Mouse (Mus musculus) small intestine, adult 2 months (tissue): ENCODE measurements around the gene Trak1. TPM values are rescaled to one million over a fixed set of nuclear protein-coding genes. Genes with fewer than 3 reads are reported as not detected.
A peak's percentile ranks its signal among the peaks of the same experiment; 100 is the strongest.

ENCODE experiments used
- H3K27ac ChIP-seq: fragments of 200-500 bp; 2 replicates; pipeline ENCODE4 v1.5.1; 2012; ENCODE audit warnings: low read depth, low read length, control low read depth, inconsistent platforms; ENCODE audit not compliant: insufficient read depth
- H3K27me3 ChIP-seq: fragments of 200-500 bp; 2 replicates; pipeline ENCODE4 v1.6.1; 2012; ENCODE audit warnings: mild to moderate bottlenecking, moderate library complexity, low read length, inconsistent platforms; ENCODE audit not compliant: control insufficient read depth, insufficient read depth
- H3K36me3 ChIP-seq: fragments of 200-500 bp; 2 replicates; pipeline ENCODE4 v1.6.1; 2012; ENCODE audit warnings: mild to moderate bottlenecking, low read length, control low read depth, inconsistent platforms; ENCODE audit not compliant: control insufficient read depth, insufficient read depth
- H3K4me1 ChIP-seq: fragments of 200-500 bp; 2 replicates; pipeline ENCODE4 v1.6.1; 2012; ENCODE audit warnings: low read length, inconsistent platforms, mixed read lengths; ENCODE audit not compliant: control insufficient read depth, insufficient read depth, insufficient read length
- H3K4me3 ChIP-seq: fragments of 200-500 bp; 2 replicates; pipeline ENCODE4 v1.5.1; 2012; ENCODE audit warnings: low read depth, mild to moderate bottlenecking, control low read depth, inconsistent platforms, low read length, moderate library complexity
- CTCF ChIP-seq: fragments of 200-500 bp; IDR thresholded peaks from 2 replicates; pipeline ENCODE4 v1.5.1; 2012; ENCODE audit warnings: low read depth, mild to moderate bottlenecking, control low read depth, inconsistent platforms, low read length, moderate library complexity, mixed read lengths; ENCODE audit not compliant: insufficient replicate concordance, insufficient read length; ENCODE audit errors: extremely low read depth
- POLR2A ChIP-seq: fragments of 200-500 bp; IDR thresholded peaks from 2 replicates; pipeline ENCODE4 v1.6.1; 2012; ENCODE audit warnings: low read depth, mild to moderate bottlenecking, control low read depth, inconsistent platforms, low read length, moderate library complexity
- WGBS: fragments of 180-500 bp; shearing (Covaris S2); methylation state at CpG from one replicate; pipeline ENCODE4 v1.1.7; 2018; 5-methylcytosine and 5-hydroxymethylcytosine counted together
- polyA plus RNA-seq: library from polyadenylated mRNA; depleted of rRNA; stranded (reverse); fragments of >200 nt; gene quantifications from 2 replicates; pipeline ENCODE4 v1.2.3, GENCODE M21; 2012

Gene Trak1
- polyA plus RNA-seq, 1 experiment, result 99.8 TPM

DNA sequence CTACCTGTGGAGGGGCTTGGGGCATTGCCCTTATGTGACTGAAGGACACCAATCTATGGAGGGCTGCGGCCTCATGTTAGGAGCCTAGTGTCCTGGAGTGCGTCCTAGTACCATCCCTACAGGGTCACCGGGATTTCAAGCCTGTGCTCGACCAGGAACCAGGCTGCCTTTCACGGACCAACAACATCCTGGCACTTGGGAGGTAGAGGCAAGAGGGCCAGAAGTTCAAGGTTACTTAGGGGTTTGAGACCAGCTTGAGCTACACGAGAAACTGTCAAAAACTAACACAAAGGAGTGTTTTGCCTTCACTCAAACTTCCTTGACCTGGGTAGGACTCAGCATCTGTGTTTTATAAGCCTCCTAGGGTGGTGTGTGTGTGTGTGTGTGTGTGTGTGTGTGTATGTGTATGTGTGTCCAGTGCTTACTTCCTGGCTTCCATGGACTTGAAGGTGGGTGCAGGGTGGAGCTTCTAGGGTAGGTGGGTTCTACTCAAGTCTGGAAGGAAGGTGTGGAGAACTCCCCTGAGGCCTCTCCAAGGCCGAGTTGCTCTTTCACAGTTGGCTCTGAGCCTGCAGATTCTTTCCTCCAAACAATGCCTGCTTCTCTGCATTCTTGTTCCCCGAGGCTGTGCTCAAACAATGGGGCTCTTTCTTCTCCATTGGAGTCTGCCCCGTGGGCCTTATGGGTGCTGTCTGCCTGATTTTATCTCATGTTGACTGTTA is 40.1 kb downstream of the Trak1 start:
- 26% methylated on average over 9 of the region's 9 CpGs for WGBS
- Histone ChIP-seq H3K27ac (peak overlapping the region; percentile 90), H3K36me3 (peaks cover 3% of the 10 kb centered on the region; the same call in 1 of the 2 replicates), H3K27me3 (no peaks in the 10 kb centered on the region), H3K4me1 (peaks cover 59% of the 10 kb centered on the region), H3K4me3 (no peak overlapping the region)
- TF ChIP-seq POLR2A, result no peak

DNA sequence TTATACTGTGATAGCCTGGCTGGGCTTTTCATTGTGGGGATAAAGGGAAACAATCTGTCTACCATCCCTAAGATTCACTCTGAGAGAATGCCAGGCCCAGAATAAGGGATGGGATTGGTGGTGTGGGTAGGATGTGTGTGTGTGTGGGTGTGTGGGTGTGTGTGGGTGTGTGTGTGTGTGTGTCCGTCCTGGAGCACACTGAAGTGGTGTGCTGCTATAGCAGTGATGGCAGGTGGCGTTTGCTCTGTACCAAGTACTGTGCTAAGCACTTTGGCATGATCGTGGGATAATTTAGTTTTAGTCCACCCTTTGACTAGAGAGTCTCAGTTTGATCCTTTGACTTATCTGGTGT is 40.6 kb downstream of the Trak1 start:
- TF ChIP-seq CTCF (no peak), POLR2A (no peak)

DNA sequence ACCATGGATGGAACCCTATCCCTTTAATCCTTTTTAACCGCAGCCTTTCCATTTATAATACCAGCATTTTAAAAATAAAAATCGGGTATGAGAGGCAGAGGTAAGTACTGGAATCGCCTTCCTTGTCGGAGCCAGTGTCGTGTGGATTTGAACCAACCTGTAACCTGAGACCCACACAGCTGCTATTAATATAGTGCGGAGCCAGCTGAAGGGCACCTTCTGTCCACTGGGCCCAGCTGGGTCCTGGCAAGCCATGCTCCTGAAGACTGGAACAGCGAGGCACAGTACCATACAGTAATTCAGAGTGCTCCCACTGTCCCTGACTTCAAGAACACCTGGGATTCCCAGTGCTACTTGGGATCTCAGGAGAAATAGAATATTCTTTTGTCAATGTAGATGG is 44.5 kb downstream of the Trak1 start:
- H3K27me3 ChIP-seq, result no peaks in the 10 kb centered on the region
- peaks cover 44% of the 10 kb centered on the region for H3K4me1 ChIP-seq
- peak overlapping the region; percentile 89 for H3K27ac ChIP-seq
- TF ChIP-seq POLR2A, result no peak
- no peak for TF ChIP-seq CTCF
- no peak overlapping the region for H3K4me3 ChIP-seq
- peaks cover 3% of the 10 kb centered on the region; the same call in 1 of the 2 replicates for H3K36me3 ChIP-seq
- 87% methylated on average over 7 of the region's 7 CpGs for WGBS

More for the DNA sequence above, 40.6 kb downstream of the Trak1 start:
- peak overlapping the region; percentile 90 for H3K27ac ChIP-seq
- no peaks in the 10 kb centered on the region for H3K27me3 ChIP-seq
- peaks cover 57% of the 10 kb centered on the region for H3K4me1 ChIP-seq
- peaks cover 3% of the 10 kb centered on the region; the same call in 1 of the 2 replicates for H3K36me3 ChIP-seq
- no peak overlapping the region for H3K4me3 ChIP-seq
- 41% methylated on average over 3 of the region's 3 CpGs for WGBS

DNA sequence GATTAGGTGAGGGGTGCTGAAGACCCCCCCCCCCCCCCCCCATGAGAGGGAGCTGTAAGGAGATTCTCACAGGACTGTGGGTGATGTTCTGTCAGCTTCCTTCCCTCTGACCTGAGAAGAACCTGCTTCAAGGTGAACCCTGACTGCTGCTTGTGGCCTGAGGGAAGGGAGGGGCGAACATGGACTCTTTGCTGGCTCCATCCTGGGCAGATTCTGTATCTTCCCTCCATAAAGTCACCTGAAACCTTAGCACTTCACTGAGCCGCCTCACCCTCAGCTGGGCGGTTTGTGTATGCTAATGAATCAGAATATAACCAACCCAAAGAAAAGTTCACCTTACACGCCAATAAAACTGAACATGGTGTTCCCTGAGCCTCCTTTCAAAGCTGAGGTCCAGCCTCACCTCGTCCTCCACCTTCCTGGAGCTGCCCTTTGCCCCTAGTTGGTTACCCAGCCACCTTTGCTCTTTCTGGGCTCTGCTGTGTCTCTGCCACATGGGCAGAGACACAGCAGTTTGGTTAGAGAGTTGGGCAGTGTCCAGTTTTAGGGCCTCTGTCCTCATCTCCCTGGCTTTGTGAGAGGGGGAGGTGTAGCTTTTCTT is 45.3 kb downstream of the Trak1 start:
- Histone ChIP-seq H3K36me3 (peaks cover 3% of the 10 kb centered on the region; the same call in 1 of the 2 replicates), H3K27me3 (no peaks in the 10 kb centered on the region), H3K4me1 (peaks cover 44% of the 10 kb centered on the region), H3K4me3 (no peak overlapping the region), H3K27ac (peak overlapping the region; percentile 89)
- TF ChIP-seq CTCF (no peak), POLR2A (no peak)
- 31% methylated on average over 5 of the region's 5 CpGs for WGBS

DNA sequence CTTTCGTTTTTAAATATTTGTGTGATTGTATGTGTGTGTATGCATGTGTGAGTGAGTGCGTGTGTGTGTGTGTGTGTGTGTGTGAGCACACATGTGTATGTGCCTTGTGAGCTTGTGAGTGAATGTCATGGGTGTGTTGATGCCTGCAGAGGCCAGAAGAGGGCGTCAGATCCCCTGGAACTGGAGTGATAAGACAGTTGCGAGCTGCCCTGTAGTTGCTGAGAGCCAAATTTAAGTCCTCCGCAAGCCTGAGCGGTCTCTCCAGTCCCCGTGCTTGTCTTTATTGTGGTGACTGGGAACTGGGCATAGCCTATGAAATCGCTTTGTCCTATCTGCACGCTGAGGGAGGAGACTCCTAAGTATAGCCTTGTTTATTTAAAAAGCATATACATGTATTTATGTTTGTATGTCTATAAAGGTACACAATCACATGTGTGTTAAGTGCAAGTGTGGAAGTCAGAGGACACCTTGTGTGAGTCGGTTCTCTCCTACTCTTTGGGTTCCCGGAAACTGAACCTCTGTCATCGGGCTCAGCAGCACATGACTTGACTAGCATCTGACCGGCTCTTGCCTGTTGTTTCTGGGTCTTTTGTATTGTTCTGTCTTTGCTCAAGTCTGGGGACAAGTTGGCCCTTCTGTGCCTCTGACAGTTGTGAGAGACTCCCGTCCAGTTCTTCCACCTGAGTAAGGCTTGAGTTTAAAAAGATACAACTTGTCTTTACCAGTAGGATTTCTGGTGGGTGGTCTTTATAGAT is 46.0 kb downstream of the Trak1 start:
- TF ChIP-seq CTCF (no peak), POLR2A (no peak)
- Histone ChIP-seq H3K36me3 (peaks cover 3% of the 10 kb centered on the region; the same call in 1 of the 2 replicates), H3K27ac (peak overlapping the region; percentile 88), H3K27me3 (no peaks in the 10 kb centered on the region), H3K4me1 (peaks cover 45% of the 10 kb centered on the region), H3K4me3 (no peak overlapping the region)
- WGBS, result 77% methylated on average over 14 of the region's 14 CpGs

DNA sequence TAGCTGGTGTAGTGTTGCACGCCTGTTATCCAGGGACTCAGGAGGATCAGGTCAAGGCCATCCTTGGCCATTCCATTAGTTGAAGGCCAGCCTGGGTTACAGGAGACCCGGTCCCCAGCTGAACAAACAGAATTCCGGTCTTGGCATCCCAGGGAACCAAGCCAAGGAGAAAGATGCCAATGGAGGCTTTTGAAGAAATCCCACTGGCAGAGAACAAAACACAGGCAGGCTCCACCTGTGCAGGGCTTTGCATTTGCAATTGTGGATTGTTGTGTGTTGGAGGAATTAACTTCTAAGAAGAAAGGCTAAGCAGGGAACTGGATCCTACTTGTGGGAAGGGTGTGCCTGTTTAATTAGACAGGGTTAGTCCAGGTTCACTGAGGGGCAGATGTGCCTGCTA is 47.0 kb downstream of the Trak1 start:
- Histone ChIP-seq H3K36me3 (peaks cover 3% of the 10 kb centered on the region; the same call in 1 of the 2 replicates), H3K27ac (peak overlapping the region; percentile 16; the same call in 1 of the 2 replicates), H3K4me3 (no peak overlapping the region), H3K27me3 (no peaks in the 10 kb centered on the region), H3K4me1 (peaks cover 48% of the 10 kb centered on the region)
- 42% methylated on average over 3 of the region's 3 CpGs for WGBS
- TF ChIP-seq POLR2A, result no peak
- no peak for TF ChIP-seq CTCF
